Mouse (Mus musculus) erythroblast, embryonic 14.5 days (primary cell): ENCODE results near the gene Ccl22. TPM values are rescaled to one million over a fixed set of nuclear protein-coding genes. Genes with fewer than 3 reads are reported as not detected.

Experiments
- H3K27me3 ChIP-seq: 2 replicates; pipeline ENCODE4 v1.6.1; 2012; ENCODE audit warnings: inconsistent platforms; ENCODE audit not compliant: control insufficient read depth
- H3K36me3 ChIP-seq: 2 replicates; pipeline ENCODE4 v1.6.1; 2012; ENCODE audit warnings: mild to moderate bottlenecking, inconsistent platforms; ENCODE audit not compliant: control insufficient read depth
- H3K4me1 ChIP-seq: 2 replicates; pipeline ENCODE4 v1.6.1; 2012; ENCODE audit warnings: inconsistent platforms; ENCODE audit not compliant: control insufficient read depth
- H3K4me3 ChIP-seq: replicated peaks from 2 replicates; pipeline ENCODE3; 2012; ENCODE audit warnings: moderate library complexity, mild to moderate bottlenecking, inconsistent platforms
- H3K9me3 ChIP-seq: 2 replicates; pipeline ENCODE4 v1.6.1; 2012; ENCODE audit warnings: low read length, inconsistent platforms, mixed read lengths; ENCODE audit not compliant: control insufficient read depth
- GATA1 ChIP-seq: IDR thresholded peaks from 2 replicates; pipeline ENCODE4 v1.6.1; 2012; ENCODE audit warnings: low read length, inconsistent platforms, mixed read lengths
- TAL1 ChIP-seq: IDR thresholded peaks from 3 replicates; pipeline ENCODE4 v1.6.1; 2012; ENCODE audit warnings: low read length, inconsistent platforms, mixed read lengths
- polyA plus RNA-seq: library from polyadenylated mRNA; stranded (reverse); fragments of >175 nt; gene quantifications from 2 replicates; pipeline ENCODE4 v1.2.3, GENCODE M21; 2012

Ccl22 gene
- polyA plus RNA-seq, 1 experiment = 0.09 TPM

DNA sequence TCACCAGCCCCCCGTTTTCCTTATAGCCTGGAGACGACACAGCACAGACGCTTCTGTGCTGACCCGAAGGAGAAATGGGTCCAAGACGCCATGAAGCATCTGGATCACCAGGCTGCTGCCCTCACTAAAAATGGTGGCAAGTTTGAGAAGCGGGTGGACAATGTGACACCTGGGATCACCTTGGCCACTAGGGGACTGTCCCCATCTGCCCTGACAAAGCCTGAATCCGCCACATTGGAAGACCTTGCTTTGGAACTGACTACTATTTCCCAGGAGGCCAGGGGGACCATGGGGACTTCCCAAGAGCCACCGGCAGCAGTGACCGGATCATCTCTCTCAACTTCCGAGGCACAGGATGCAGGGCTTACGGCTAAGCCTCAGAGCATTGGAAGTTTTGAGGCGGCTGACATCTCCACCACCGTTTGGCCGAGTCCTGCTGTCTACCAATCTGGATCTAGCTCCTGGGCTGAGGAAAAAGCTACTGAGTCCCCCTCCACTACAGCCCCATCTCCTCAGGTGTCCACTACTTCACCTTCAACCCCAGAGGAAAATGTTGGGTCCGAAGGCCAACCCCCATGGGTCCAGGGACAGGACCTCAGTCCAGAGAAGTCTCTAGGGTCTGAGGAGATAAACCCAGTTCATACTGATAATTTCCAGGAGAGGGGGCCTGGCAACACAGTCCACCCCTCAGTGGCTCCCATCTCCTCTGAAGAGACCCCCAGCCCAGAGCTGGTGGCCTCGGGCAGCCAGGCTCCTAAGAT is 34.3 kb downstream of the Ccl22 start:
- H3K27me3 ChIP-seq = peaks cover 72% of the 10 kb centered on the region
- TF ChIP-seq GATA1 (no peak), TAL1 (no peak)
- peaks cover 27% of the 10 kb centered on the region for H3K4me1 ChIP-seq
- no peak overlapping the region for H3K4me3 ChIP-seq
- no peaks in the 10 kb centered on the region for H3K36me3 ChIP-seq
- H3K9me3 ChIP-seq = no peaks in the 10 kb centered on the region

- peaks cover 70% of the 10 kb centered on the region for H3K27me3 ChIP-seq
- peaks cover 35% of the 10 kb centered on the region for H3K4me1 ChIP-seq
- no peak overlapping the region for H3K4me3 ChIP-seq
- no peaks in the 10 kb centered on the region for H3K36me3 ChIP-seq
- H3K9me3 ChIP-seq = no peaks in the 10 kb centered on the region
- TF ChIP-seq GATA1 (no peak), TAL1 (no peak)
Observed at GRCm38 (mm10) chr8:94780491-94781154, 35.2 kb downstream of the Ccl22 start.

DNA sequence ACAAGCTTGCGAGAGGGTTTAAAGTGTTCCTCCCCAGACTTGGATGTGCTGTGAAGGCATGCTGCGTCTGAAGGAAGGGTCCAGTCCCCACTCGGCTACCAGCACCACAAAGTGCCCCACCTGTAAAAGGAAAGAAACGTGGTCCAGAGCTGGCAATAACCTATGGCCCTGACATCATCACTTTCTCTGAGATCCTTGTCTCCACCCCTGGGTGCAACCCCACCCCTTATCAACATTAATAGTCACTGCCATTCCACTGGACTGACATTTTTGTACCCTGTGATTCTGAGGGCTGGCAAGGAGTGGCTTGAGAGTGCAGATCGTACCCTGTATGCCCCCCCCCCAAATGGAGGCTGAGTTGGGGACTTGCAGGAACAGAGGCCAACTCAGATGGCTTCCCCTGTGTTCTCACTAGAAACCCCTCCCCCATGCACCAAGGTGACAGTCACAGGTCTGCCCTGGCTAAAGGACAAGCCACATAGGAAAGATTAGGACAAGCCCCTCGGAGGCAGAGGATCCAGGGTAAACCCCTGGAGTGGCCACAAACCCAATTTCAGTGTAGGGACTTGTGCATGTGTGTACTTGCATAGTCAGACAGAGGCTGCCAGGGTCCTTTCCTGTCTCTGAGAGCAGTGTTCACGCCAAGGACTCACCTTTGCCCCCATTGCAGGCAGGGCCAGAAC is 35.9 kb downstream of the Ccl22 start:
- Histone ChIP-seq H3K4me1 (peaks cover 41% of the 10 kb centered on the region), H3K27me3 (peaks cover 63% of the 10 kb centered on the region), H3K36me3 (no peaks in the 10 kb centered on the region), H3K4me3 (no peak overlapping the region), H3K9me3 (no peaks in the 10 kb centered on the region)
- no peak for TF ChIP-seq TAL1
- TF ChIP-seq GATA1 = no peak

- Histone ChIP-seq H3K36me3 (no peaks in the 10 kb centered on the region), H3K27me3 (peaks cover 63% of the 10 kb centered on the region), H3K9me3 (no peaks in the 10 kb centered on the region), H3K4me1 (peaks cover 47% of the 10 kb centered on the region), H3K4me3 (no peak overlapping the region)
- no peak for TF ChIP-seq GATA1
Observed at GRCm38 (mm10) chr8:94781838-94782235, 36.4 kb downstream of the Ccl22 start.

DNA sequence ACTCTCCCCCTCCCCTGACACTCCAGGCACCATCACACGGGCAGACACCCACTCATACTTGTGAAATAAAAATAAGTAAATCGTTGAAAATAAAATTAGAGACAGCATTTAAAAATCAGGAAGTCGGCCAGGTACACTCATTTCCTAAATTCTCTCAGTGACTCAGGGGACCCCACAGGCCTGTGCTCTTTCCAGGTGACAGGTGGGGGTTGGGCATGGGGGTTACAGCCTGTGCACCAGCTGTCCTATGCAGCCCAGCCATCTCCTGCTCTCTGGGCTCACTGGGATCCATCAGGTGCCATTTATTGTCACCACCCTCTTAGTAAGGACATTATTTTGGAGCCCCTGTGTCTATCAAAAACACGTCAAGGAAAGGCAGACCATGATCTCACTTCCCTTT is 38.5 kb downstream of the Ccl22 start:
- Histone ChIP-seq H3K9me3 (no peaks in the 10 kb centered on the region), H3K4me1 (peaks cover 67% of the 10 kb centered on the region), H3K36me3 (no peaks in the 10 kb centered on the region), H3K4me3 (no peak overlapping the region), H3K27me3 (peaks cover 48% of the 10 kb centered on the region)
- no peak for TF ChIP-seq GATA1
- TF ChIP-seq TAL1 = no peak

- Histone ChIP-seq H3K36me3 (no peaks in the 10 kb centered on the region), H3K4me3 (no peak overlapping the region), H3K4me1 (peaks cover 78% of the 10 kb centered on the region), H3K27me3 (peaks cover 48% of the 10 kb centered on the region), H3K9me3 (no peaks in the 10 kb centered on the region)
- TF ChIP-seq TAL1 = no peak
- TF ChIP-seq GATA1 = no peak
Observed at GRCm38 (mm10) chr8:94785247-94785985, 40.0 kb downstream of the Ccl22 start.

- TF ChIP-seq GATA1 (no peak), TAL1 (no peak)
- Histone ChIP-seq H3K27me3 (peaks cover 51% of the 10 kb centered on the region), H3K9me3 (no peaks in the 10 kb centered on the region), H3K4me3 (no peak overlapping the region), H3K4me1 (peaks cover 74% of the 10 kb centered on the region), H3K36me3 (no peaks in the 10 kb centered on the region)
Observed at GRCm38 (mm10) chr8:94785995-94786595, 40.7 kb downstream of the Ccl22 start.
